Mouse (Mus musculus) liver, embryonic 14.5 days (tissue): Measurements from ENCODE around the gene Gabarap. TPM values are rescaled to one million over a fixed set of nuclear protein-coding genes. Genes with fewer than 3 reads are reported as not detected.

Source experiments
- ATAC-seq: fragments of 200-750 bp; cut with Nextera tagmentation; 2 replicates; pipeline ENCODE4 v1.8.0; 2017; ENCODE audit warnings: moderate number of reproducible peaks, mild to moderate bottlenecking, moderate library complexity; ENCODE audit not compliant: insufficient read depth
- DNase-seq, 3 experiments: peaks; one replicate each; pipeline ENCODE4 v3.0.0-alpha.2; 2012 to 2013; ENCODE audit warnings: low read depth in 3 of 3, low spot score in 3 of 3
- H3K27ac ChIP-seq: fragments of 300-500 bp; sonication (generic); 2 replicates; pipeline ENCODE4 v1.5.1; 2014; ENCODE audit warnings: moderate library complexity, mild to moderate bottlenecking, control low read depth, inconsistent platforms
- H3K27me3 ChIP-seq: fragments of 300-500 bp; sonication (generic); 2 replicates; pipeline ENCODE4 v1.6.1; 2014; ENCODE audit warnings: mild to moderate bottlenecking, low read length, moderate library complexity; ENCODE audit not compliant: control insufficient read depth, insufficient read depth
- H3K36me3 ChIP-seq: fragments of 300-500 bp; sonication (generic); replicated peaks from 2 replicates; pipeline ENCODE4 v1.6.1; 2014; ENCODE audit warnings: low read depth; ENCODE audit not compliant: control insufficient read depth, insufficient read depth
- H3K4me1 ChIP-seq, 2 experiments: fragments of 200-500 bp in 1 of 2; fragments of 300-500 bp in 1 of 2; sonication (generic) in 1 of 2; replicated peaks; 2 replicates each; pipeline ENCODE4 v1.6.1; 2012 to 2014; ENCODE audit warnings: antibody characterized with exemption in 1 of 2, inconsistent platforms in 1 of 2, low read length in 1 of 2; ENCODE audit not compliant: control insufficient read depth in 2 of 2, insufficient read depth in 2 of 2
- H3K4me2 ChIP-seq: fragments of 300-500 bp; sonication (generic); 2 replicates; pipeline ENCODE4 v1.6.1; 2014; ENCODE audit warnings: low read depth, mild to moderate bottlenecking, control low read depth, moderate library complexity
- H3K4me3 ChIP-seq, 2 experiments: fragments of 200-500 bp in 1 of 2; fragments of 300-500 bp in 1 of 2; sonication (generic) in 1 of 2; 2 replicates each; pipeline ENCODE4 v1.5.1; 2012 to 2014; ENCODE audit warnings: low read depth in 2 of 2, low read length in 2 of 2, mild to moderate bottlenecking in 2 of 2, control low read depth in 1 of 2, inconsistent platforms in 1 of 2, moderate library complexity in 1 of 2; ENCODE audit not compliant: insufficient read depth in 1 of 2
- H3K9ac ChIP-seq: fragments of 300-500 bp; sonication (generic); replicated peaks from 2 replicates; pipeline ENCODE4 v1.6.1; 2014; ENCODE audit warnings: mild to moderate bottlenecking, control low read depth, moderate library complexity
- H3K9me3 ChIP-seq: fragments of 300-500 bp; sonication (generic); 2 replicates; pipeline ENCODE4 v1.6.1; 2016; ENCODE audit warnings: low read length, mixed read lengths; ENCODE audit not compliant: control insufficient read depth
- CTCF ChIP-seq: IDR thresholded peaks from 2 replicates; pipeline ENCODE4 v1.5.1; 2016; ENCODE audit warnings: antibody characterized with exemption, low read depth, control low read depth
- EP300 ChIP-seq: IDR thresholded peaks from 2 replicates; pipeline ENCODE4 v1.6.1; 2016; ENCODE audit warnings: antibody characterized with exemption, low read depth
- WGBS: fragments of 180-500 bp; shearing (Covaris S2); extraction: QIAGEN DNeasy Blood & Tissue Kit; methylation state at CpG from one replicate; pipeline ENCODE4 v1.1.7; 2014; ENCODE audit not compliant: insufficient replicate concordance; 5-methylcytosine and 5-hydroxymethylcytosine counted together
- polyA plus RNA-seq, 2 experiments: library from polyadenylated mRNA; depleted of rRNA in 1 of 2; stranded (reverse) in 1 of 2; unstranded in 1 of 2; fragments of >200 nt; fragmentation: Nextera tagmentation in 1 of 2; extraction: Ambion mirVana in 1 of 2; gene quantifications; 2 replicates each; pipeline versions ENCODE4 v1.2.1 to v1.2.3; 2012 to 2014

Gene Gabarap
- polyA plus RNA-seq, 2 experiments: 134 to 300 TPM

GRCm38 (mm10) chr11:70029829-70030550 is 39.0 kb downstream of the Gabarap start:
- H3K9me3 ChIP-seq: no peaks in the 10 kb centered on the region

GRCm38 (mm10) chr11:70030651-70031320 is 39.8 kb downstream of the Gabarap start:
- no peak for ATAC-seq
- H3K36me3 ChIP-seq: no peaks in the 10 kb centered on the region
- no peak for DNase-seq
- peaks cover 3 to 13% of the 10 kb centered on the region in 2 experiments; a peak in 3 of 4 replicates for H3K4me1 ChIP-seq
- TF ChIP-seq EP300 (no peak), CTCF (no peak)
- H3K9me3 ChIP-seq: no peaks in the 10 kb centered on the region
- no peak overlapping the region for H3K4me3 ChIP-seq
- H3K27me3 ChIP-seq: peaks cover 2% of the 10 kb centered on the region
- H3K9ac ChIP-seq: no peak overlapping the region
- 81% methylated on average over 28 of the region's 28 CpGs for WGBS
- no peak overlapping the region for H3K27ac ChIP-seq
- no peak overlapping the region for H3K4me2 ChIP-seq

More at GRCm38 (mm10) chr11:70029829-70030550, 39.0 kb downstream of the Gabarap start:
- WGBS: 59% methylated on average over 11 of the region's 11 CpGs
- peaks cover 6% of the 10 kb centered on the region for H3K27me3 ChIP-seq
- DNase-seq (no peak), ATAC-seq (no peak)
- peaks cover 3 to 13% of the 10 kb centered on the region in 2 experiments; a peak in 3 of 4 replicates for H3K4me1 ChIP-seq
- no peak overlapping the region for H3K9ac ChIP-seq
- no peak overlapping the region for H3K4me3 ChIP-seq
- no peak overlapping the region for H3K27ac ChIP-seq
- H3K36me3 ChIP-seq: no peaks in the 10 kb centered on the region
- no peak overlapping the region for H3K4me2 ChIP-seq
- TF ChIP-seq CTCF (no peak), EP300 (no peak)

- peaks cover 2% of the 10 kb centered on the region for H3K27me3 ChIP-seq
- no peak for ATAC-seq
- no peaks in the 10 kb centered on the region for H3K36me3 ChIP-seq
- TF ChIP-seq CTCF: no peak
- H3K9ac ChIP-seq: no peak overlapping the region
- no peak overlapping the region for H3K27ac ChIP-seq
- 80% methylated on average over 11 of the region's 11 CpGs for WGBS
- DNase-seq: no peak
- H3K9me3 ChIP-seq: no peaks in the 10 kb centered on the region
- H3K4me1 ChIP-seq: peaks cover 3 to 13% of the 10 kb centered on the region in 2 experiments; a peak in 3 of 4 replicates
- no peak overlapping the region for H3K4me3 ChIP-seq
- no peak overlapping the region for H3K4me2 ChIP-seq
Measured at GRCm38 (mm10) chr11:70031321-70031670, 40.4 kb downstream of the Gabarap start.

- no peaks in the 10 kb centered on the region for H3K4me1 ChIP-seq
- H3K9ac ChIP-seq: no peak overlapping the region
- no peak for ATAC-seq
- no peaks in the 10 kb centered on the region for H3K9me3 ChIP-seq
- no peak for TF ChIP-seq EP300
- no peak for TF ChIP-seq CTCF
- H3K4me2 ChIP-seq: no peak overlapping the region
- no peak overlapping the region for H3K4me3 ChIP-seq
- 43% methylated on average over 7 of the region's 7 CpGs for WGBS
- H3K36me3 ChIP-seq: no peaks in the 10 kb centered on the region
- DNase-seq: no peak
- no peak overlapping the region for H3K27ac ChIP-seq
- H3K27me3 ChIP-seq: no peaks in the 10 kb centered on the region
Measured at GRCm38 (mm10) chr11:70038174-70038573, 47.2 kb downstream of the Gabarap start.

GRCm38 (mm10) chr11:70039631-70040030 is 48.7 kb downstream of the Gabarap start:
- Histone ChIP-seq H3K9me3 (no peaks in the 10 kb centered on the region), H3K9ac (no peak overlapping the region), H3K4me2 (no peak overlapping the region), H3K27ac (no peak overlapping the region), H3K4me1 (no peaks in the 10 kb centered on the region), H3K36me3 (no peaks in the 10 kb centered on the region), H3K27me3 (no peaks in the 10 kb centered on the region), H3K4me3 (no peak overlapping the region)
- DNase-seq (no peak), ATAC-seq (no peak)
- WGBS: 74% methylated on average over 10 of the region's 10 CpGs
- TF ChIP-seq CTCF (no peak), EP300 (no peak)
